Mouse (Mus musculus): ENCODE results near the gene Tfip11. TPM values are rescaled to one million over a fixed set of nuclear protein-coding genes. Genes with fewer than 3 reads are reported as not detected.

Gene Tfip11
- polyA plus RNA-seq, 1 experiment from 2014 or later: 27.1 TPM

GRCm38 (mm10) chr5:112297257-112297656, 28.9 kb upstream of the Tfip11 start:
- H3K9ac ChIP-seq: no peak overlapping the region
- H3K9me3 ChIP-seq (ENCODE audit: low read depth, low read length): no peaks in the 10 kb centered on the region

DNA sequence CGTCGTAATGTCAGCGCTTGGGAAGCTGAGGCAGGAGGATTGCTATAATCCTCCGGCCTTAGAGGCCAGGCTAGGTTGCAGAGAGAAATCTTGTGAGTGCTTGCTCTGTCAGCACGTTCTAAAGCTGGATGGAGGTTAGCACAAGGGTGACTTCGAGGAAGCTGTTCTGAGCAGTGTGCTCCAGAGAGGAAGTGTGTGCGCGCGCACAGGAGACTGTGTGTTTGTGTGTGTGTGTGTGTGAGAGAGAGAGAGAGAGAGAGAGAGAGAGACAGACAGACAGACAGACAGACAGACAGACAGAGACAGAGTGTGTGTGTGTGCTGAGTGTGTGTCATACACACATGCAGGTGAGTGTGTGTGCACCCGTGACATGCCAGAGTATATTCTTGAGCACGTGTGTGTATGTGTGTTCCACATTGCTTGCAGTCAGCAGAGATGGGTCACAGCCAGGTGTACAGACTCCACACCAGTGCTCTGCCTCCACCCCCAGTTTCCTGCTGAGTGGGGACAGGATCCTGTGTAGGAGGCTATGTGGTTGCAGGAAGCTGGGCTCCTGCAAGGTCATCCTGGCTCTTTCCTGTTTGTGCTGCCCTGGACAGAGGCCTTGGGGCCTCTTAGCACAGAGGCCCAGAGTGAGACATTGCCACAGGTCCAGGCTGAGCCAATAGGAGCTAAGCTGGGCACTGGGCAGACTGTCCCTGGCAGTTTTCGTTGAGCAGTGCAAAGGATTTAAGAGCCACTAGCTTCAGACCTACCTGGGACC, 27.8 kb upstream of the Tfip11 start:
- H3K9me3 ChIP-seq (ENCODE audit: low read depth, low read length): no peaks in the 10 kb centered on the region
- no peak overlapping the region for H3K9ac ChIP-seq
- peak overlapping the region; percentile 42; the same call in 1 of the 2 replicates for H3K27ac ChIP-seq (ENCODE audit: low read depth)
- no peaks in the 10 kb centered on the region for H3K27me3 ChIP-seq (ENCODE audit: insufficient read depth, low read length)
- H3K4me2 ChIP-seq: no peak overlapping the region
- H3K36me3 ChIP-seq (ENCODE audit: insufficient read depth): no peaks in the 10 kb centered on the region
- 74% methylated on average over 12 of the region's 12 CpGs for WGBS
- TF ChIP-seq CTCF (IDR thresholded peaks at IDR 0.05; ENCODE audit: low read depth): no peak
- H3K4me3 ChIP-seq (ENCODE audit: low read depth, low read length): no peak overlapping the region
- 0 out of 2 replicates have a peak, but pooled peaks cover 3% of the 10 kb centered on the region for H3K4me1 ChIP-seq (ENCODE audit: insufficient read depth)
- peak; percentile 48; the same call in 1 of the 2 replicates for ATAC-seq (ENCODE audit: insufficient read depth)
- peak; percentile 54 for DNase-seq

More at GRCm38 (mm10) chr5:112297257-112297656, 28.9 kb upstream of the Tfip11 start:
- Histone ChIP-seq H3K4me3 (ENCODE audit: low read depth, low read length) (no peak overlapping the region), H3K27ac (ENCODE audit: low read depth) (peak overlapping the region; percentile 58), H3K4me2 (no peak overlapping the region), H3K4me1 (ENCODE audit: insufficient read depth) (no peaks in the 10 kb centered on the region), H3K36me3 (ENCODE audit: insufficient read depth) (no peaks in the 10 kb centered on the region), H3K27me3 (ENCODE audit: insufficient read depth, low read length) (no peaks in the 10 kb centered on the region)
- no peak for TF ChIP-seq CTCF (IDR thresholded peaks at IDR 0.05; ENCODE audit: low read depth)
- no peak for DNase-seq
- no peak for ATAC-seq (ENCODE audit: insufficient read depth)
- 63% methylated on average over 2 of the region's 2 CpGs for WGBS

GRCm38 (mm10) chr5:112299399-112299798, 26.8 kb upstream of the Tfip11 start:
- Histone ChIP-seq H3K4me1 (ENCODE audit: insufficient read depth) (0 out of 2 replicates have a peak, but pooled peaks cover 3% of the 10 kb centered on the region), H3K4me3 (ENCODE audit: low read depth, low read length) (no peak overlapping the region), H3K9ac (no peak overlapping the region), H3K36me3 (ENCODE audit: insufficient read depth) (no peaks in the 10 kb centered on the region), H3K4me2 (no peak overlapping the region), H3K9me3 (ENCODE audit: low read depth, low read length) (no peaks in the 10 kb centered on the region), H3K27ac (ENCODE audit: low read depth) (peak overlapping the region; percentile 42; the same call in 1 of the 2 replicates), H3K27me3 (ENCODE audit: insufficient read depth, low read length) (no peaks in the 10 kb centered on the region)
- WGBS: 80% methylated on average over 4 of the region's 4 CpGs
- ATAC-seq (ENCODE audit: insufficient read depth) (no peak), DNase-seq (no peak)
- no peak for TF ChIP-seq CTCF (IDR thresholded peaks at IDR 0.05; ENCODE audit: low read depth)

GRCm38 (mm10) chr5:112300112-112300511, 26.0 kb upstream of the Tfip11 start:
- Histone ChIP-seq H3K4me3 (ENCODE audit: low read depth, low read length) (no peak overlapping the region), H3K36me3 (ENCODE audit: insufficient read depth) (no peaks in the 10 kb centered on the region), H3K27ac (ENCODE audit: low read depth) (no peak overlapping the region), H3K9me3 (ENCODE audit: low read depth, low read length) (no peaks in the 10 kb centered on the region), H3K27me3 (ENCODE audit: insufficient read depth, low read length) (no peaks in the 10 kb centered on the region), H3K9ac (no peak overlapping the region), H3K4me1 (ENCODE audit: insufficient read depth) (0 out of 2 replicates have a peak, but pooled peaks cover 3% of the 10 kb centered on the region), H3K4me2 (no peak overlapping the region)
- DNase-seq (no peak), ATAC-seq (ENCODE audit: insufficient read depth) (no peak)
- TF ChIP-seq CTCF (IDR thresholded peaks at IDR 0.05; ENCODE audit: low read depth): no peak
- WGBS: 67% methylated on average over 2 of the region's 2 CpGs

DNA sequence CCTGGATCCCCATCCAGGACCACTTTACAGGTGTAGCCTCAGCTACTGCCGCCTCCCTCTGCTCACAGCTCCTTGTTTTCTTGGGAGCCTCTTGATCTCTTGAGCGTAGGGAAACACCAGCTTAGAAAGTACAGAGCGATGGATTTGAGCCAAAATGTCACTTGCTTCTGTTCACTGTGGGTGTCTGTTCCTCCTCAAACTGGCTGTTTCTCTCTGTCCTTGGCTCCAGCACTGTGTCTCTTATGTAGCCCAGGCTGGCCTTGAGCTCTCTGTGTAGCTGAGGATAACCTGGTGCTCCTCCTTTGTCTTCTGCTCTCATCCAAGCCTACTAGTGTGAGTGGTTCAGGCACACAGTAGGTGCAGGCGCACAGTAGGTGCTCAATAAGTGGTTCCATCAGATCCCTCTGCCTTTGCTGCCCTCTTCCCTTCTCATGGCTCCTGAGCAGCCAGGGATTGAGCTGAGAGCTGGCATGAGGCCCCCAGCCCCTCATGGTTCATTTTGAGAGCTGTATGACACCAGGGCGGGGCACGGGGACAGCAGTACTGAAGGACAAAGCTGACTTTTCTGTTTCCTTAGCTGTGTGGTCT, 25.3 kb upstream of the Tfip11 start:
- DNase-seq: no peak
- Histone ChIP-seq H3K4me1 (ENCODE audit: insufficient read depth) (0 out of 2 replicates have a peak, but pooled peaks cover 3% of the 10 kb centered on the region), H3K9ac (no peak overlapping the region), H3K36me3 (ENCODE audit: insufficient read depth) (no peaks in the 10 kb centered on the region), H3K9me3 (ENCODE audit: low read depth, low read length) (no peaks in the 10 kb centered on the region), H3K4me3 (ENCODE audit: low read depth, low read length) (no peak overlapping the region), H3K27me3 (ENCODE audit: insufficient read depth, low read length) (no peaks in the 10 kb centered on the region), H3K27ac (ENCODE audit: low read depth) (no peak overlapping the region), H3K4me2 (no peak overlapping the region)
- 84% methylated on average over 6 of the region's 6 CpGs for WGBS
- TF ChIP-seq CTCF (IDR thresholded peaks at IDR 0.05; ENCODE audit: low read depth): no peak
- no peak for ATAC-seq (ENCODE audit: insufficient read depth)

GRCm38 (mm10) chr5:112301694-112302093, 24.5 kb upstream of the Tfip11 start:
- Histone ChIP-seq H3K9me3 (ENCODE audit: low read depth, low read length) (no peaks in the 10 kb centered on the region), H3K27me3 (ENCODE audit: insufficient read depth, low read length) (no peaks in the 10 kb centered on the region), H3K27ac (ENCODE audit: low read depth) (no peak overlapping the region), H3K4me3 (ENCODE audit: low read depth, low read length) (no peak overlapping the region), H3K4me1 (ENCODE audit: insufficient read depth) (0 out of 2 replicates have a peak, but pooled peaks cover 3% of the 10 kb centered on the region), H3K36me3 (ENCODE audit: insufficient read depth) (no peaks in the 10 kb centered on the region), H3K9ac (no peak overlapping the region), H3K4me2 (no peak overlapping the region)
- no peak for TF ChIP-seq CTCF (IDR thresholded peaks at IDR 0.05; ENCODE audit: low read depth)
- WGBS: 78% methylated on average over 4 of the region's 4 CpGs
- no peak for DNase-seq
- ATAC-seq (ENCODE audit: insufficient read depth): no peak

DNA sequence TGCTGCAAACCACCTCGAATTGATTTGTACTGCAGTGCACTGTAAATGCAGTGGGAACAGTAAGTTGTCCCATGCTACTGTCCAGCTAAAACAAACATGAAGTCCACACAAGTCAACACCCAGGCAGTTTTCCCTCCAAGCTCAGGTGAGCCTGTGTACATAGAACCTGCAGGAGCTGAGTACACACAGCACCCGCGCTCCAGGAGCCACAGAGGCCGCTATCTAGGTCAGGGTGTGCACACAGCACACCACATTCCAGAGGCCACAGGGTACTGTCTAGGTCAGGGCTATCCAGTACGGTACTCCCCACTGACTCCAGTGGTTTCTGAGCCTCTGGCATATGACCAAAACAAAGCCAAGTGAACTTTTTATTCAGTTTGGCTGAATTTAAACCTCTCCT, 23.8 kb upstream of the Tfip11 start:
- DNase-seq (no peak), ATAC-seq (ENCODE audit: insufficient read depth) (no peak)
- no peak overlapping the region for H3K9ac ChIP-seq
- no peak overlapping the region for H3K4me2 ChIP-seq
- H3K27me3 ChIP-seq (ENCODE audit: insufficient read depth, low read length): no peaks in the 10 kb centered on the region
- H3K4me1 ChIP-seq (ENCODE audit: insufficient read depth): 0 out of 2 replicates have a peak, but pooled peaks cover 3% of the 10 kb centered on the region
- no peak overlapping the region for H3K4me3 ChIP-seq (ENCODE audit: low read depth, low read length)
- WGBS: 63% methylated on average over 5 of the region's 5 CpGs
- no peak overlapping the region for H3K27ac ChIP-seq (ENCODE audit: low read depth)
- no peaks in the 10 kb centered on the region for H3K9me3 ChIP-seq (ENCODE audit: low read depth, low read length)
- peaks cover 4% of the 10 kb centered on the region; the same call in 1 of the 2 replicates for H3K36me3 ChIP-seq (ENCODE audit: insufficient read depth)
- no peak for TF ChIP-seq CTCF (IDR thresholded peaks at IDR 0.05; ENCODE audit: low read depth)
